Mouse (Mus musculus) lung, embryonic 15.5 days (tissue): ENCODE results near the gene Taok3. TPM values are rescaled to one million over a fixed set of nuclear protein-coding genes. Genes with fewer than 3 reads are reported as not detected.
A peak's percentile ranks its signal among the peaks of the same experiment; 100 is the strongest.

Source experiments
- ATAC-seq: fragments of 200-750 bp; cut with Nextera tagmentation; 2 replicates; pipeline ENCODE4 v1.8.0; 2017; ENCODE audit warnings: moderate number of reproducible peaks, borderline replicate concordance; ENCODE audit not compliant: low FRiP score, low TSS enrichment; ENCODE audit errors: extremely low read depth
- H3K27ac ChIP-seq: fragments of 300-500 bp; sonication (generic); 2 replicates; pipeline ENCODE4 v1.5.1; 2015; ENCODE audit warnings: moderate library complexity, mild to moderate bottlenecking, inconsistent platforms
- H3K27me3 ChIP-seq: fragments of 300-500 bp; sonication (generic); 2 replicates; pipeline ENCODE4 v1.6.1; 2015; ENCODE audit warnings: inconsistent platforms
- H3K36me3 ChIP-seq: fragments of 300-500 bp; sonication (generic); 2 replicates; pipeline ENCODE4 v1.6.1; 2015; ENCODE audit warnings: inconsistent platforms
- H3K4me1 ChIP-seq: fragments of 300-500 bp; sonication (generic); 2 replicates; pipeline ENCODE4 v1.6.1; 2015; ENCODE audit warnings: inconsistent platforms
- H3K4me2 ChIP-seq: fragments of 300-500 bp; sonication (generic); 2 replicates; pipeline ENCODE4 v1.6.1; 2015; ENCODE audit warnings: inconsistent platforms, mild to moderate bottlenecking, moderate library complexity
- H3K4me3 ChIP-seq: fragments of 300-500 bp; sonication (generic); 2 replicates; pipeline ENCODE4 v1.5.1; 2015; ENCODE audit warnings: mild to moderate bottlenecking, inconsistent platforms
- H3K9ac ChIP-seq: fragments of 300-500 bp; sonication (generic); 2 replicates; pipeline ENCODE4 v1.6.1; 2015; ENCODE audit warnings: inconsistent platforms
- H3K9me3 ChIP-seq: fragments of 300-500 bp; sonication (generic); 2 replicates; pipeline ENCODE4 v1.6.1; 2016; ENCODE audit warnings: inconsistent platforms
- WGBS: fragments of 180-500 bp; shearing (Covaris S2); methylation state at CpG from one replicate; pipeline ENCODE4 v1.1.7; 2015; 5-methylcytosine and 5-hydroxymethylcytosine counted together
- polyA plus RNA-seq: library from polyadenylated mRNA; unstranded; fragments of >200 nt; fragmentation: Nextera tagmentation; extraction: Ambion mirVana; gene quantifications from 2 replicates; pipeline ENCODE4 v1.2.1, GENCODE M21; 2015

The Taok3 gene
- polyA plus RNA-seq, 1 experiment from 2014 or later = 27.3 TPM

GRCm38 (mm10) chr5:117134066-117134888 is 14.3 kb downstream of the Taok3 start:
- H3K36me3 ChIP-seq = no peaks in the 10 kb centered on the region
- WGBS = 24% methylated on average over 19 of the region's 19 CpGs
- peak overlapping the region; percentile 11 for H3K4me3 ChIP-seq
- no peaks in the 10 kb centered on the region for H3K27me3 ChIP-seq
- no peak overlapping the region for H3K9ac ChIP-seq
- H3K9me3 ChIP-seq = no peaks in the 10 kb centered on the region
- ATAC-seq = peak; percentile 50; the same call in 1 of the 2 replicates
- H3K4me2 ChIP-seq = peak overlapping the region; percentile 44
- peaks cover 57% of the 10 kb centered on the region for H3K4me1 ChIP-seq
- peak overlapping the region; percentile 94 for H3K27ac ChIP-seq

- H3K4me3 ChIP-seq = no peak overlapping the region
- ATAC-seq = no peak
- WGBS = 18% methylated on average over 3 of the region's 3 CpGs
- peaks cover 57% of the 10 kb centered on the region for H3K4me1 ChIP-seq
- no peaks in the 10 kb centered on the region for H3K36me3 ChIP-seq
- peak overlapping the region; percentile 94 for H3K27ac ChIP-seq
- peak overlapping the region; percentile 44 for H3K4me2 ChIP-seq
- H3K9ac ChIP-seq = no peak overlapping the region
- no peaks in the 10 kb centered on the region for H3K9me3 ChIP-seq
- no peaks in the 10 kb centered on the region for H3K27me3 ChIP-seq
Observed at GRCm38 (mm10) chr5:117134889-117135456, 15.0 kb downstream of the Taok3 start.

GRCm38 (mm10) chr5:117135869-117136268 is 15.9 kb downstream of the Taok3 start:
- H3K4me3 ChIP-seq = no peak overlapping the region
- WGBS = 2% methylated on average over 9 of the region's 9 CpGs
- ATAC-seq = peak; percentile 41; the same call in 1 of the 2 replicates

GRCm38 (mm10) chr5:117136570-117136969 is 16.6 kb downstream of the Taok3 start:
- no peaks in the 10 kb centered on the region for H3K9me3 ChIP-seq
- WGBS = 68% methylated on average over 5 of the region's 5 CpGs
- H3K36me3 ChIP-seq = no peaks in the 10 kb centered on the region
- no peak overlapping the region for H3K4me3 ChIP-seq
- no peaks in the 10 kb centered on the region for H3K27me3 ChIP-seq
- no peak overlapping the region for H3K9ac ChIP-seq
- no peak overlapping the region for H3K4me2 ChIP-seq
- no peak overlapping the region for H3K27ac ChIP-seq
- peaks cover 57% of the 10 kb centered on the region for H3K4me1 ChIP-seq
- no peak for ATAC-seq

More at GRCm38 (mm10) chr5:117135869-117136268, 15.9 kb downstream of the Taok3 start:
- H3K9me3 ChIP-seq = no peaks in the 10 kb centered on the region
- H3K27ac ChIP-seq = peak overlapping the region; percentile 94
- no peaks in the 10 kb centered on the region for H3K36me3 ChIP-seq
- H3K9ac ChIP-seq = no peak overlapping the region
- peak overlapping the region; percentile 44 for H3K4me2 ChIP-seq
- peaks cover 57% of the 10 kb centered on the region for H3K4me1 ChIP-seq
- H3K27me3 ChIP-seq = no peaks in the 10 kb centered on the region

GRCm38 (mm10) chr5:117137011-117137410 is 17.1 kb downstream of the Taok3 start:
- ATAC-seq = no peak
- Histone ChIP-seq H3K27me3 (no peaks in the 10 kb centered on the region), H3K27ac (no peak overlapping the region), H3K9ac (no peak overlapping the region), H3K4me3 (no peak overlapping the region), H3K4me2 (peak overlapping the region; percentile 10; the same call in 1 of the 2 replicates), H3K36me3 (no peaks in the 10 kb centered on the region), H3K9me3 (no peaks in the 10 kb centered on the region), H3K4me1 (peaks cover 57% of the 10 kb centered on the region)
- WGBS = 31% methylated on average over 10 of the region's 10 CpGs

GRCm38 (mm10) chr5:117137594-117137993 is 17.7 kb downstream of the Taok3 start:
- H3K9ac ChIP-seq = no peak overlapping the region
- H3K27ac ChIP-seq = 0 out of 2 replicates have a peak overlapping the region, but pooled peaks have one; percentile 59
- WGBS = 62% methylated on average over 8 of the region's 8 CpGs
- H3K9me3 ChIP-seq = no peaks in the 10 kb centered on the region
- no peak for ATAC-seq
- no peaks in the 10 kb centered on the region for H3K36me3 ChIP-seq
- H3K27me3 ChIP-seq = no peaks in the 10 kb centered on the region
- no peak overlapping the region for H3K4me3 ChIP-seq
- peaks cover 57% of the 10 kb centered on the region for H3K4me1 ChIP-seq
- no peak overlapping the region for H3K4me2 ChIP-seq

- WGBS = 47% methylated on average over 11 of the region's 11 CpGs
- Histone ChIP-seq H3K27ac (peak overlapping the region; percentile 59), H3K9me3 (no peaks in the 10 kb centered on the region), H3K4me2 (no peak overlapping the region; the same call in 1 of the 2 replicates), H3K4me3 (no peak overlapping the region), H3K9ac (no peak overlapping the region), H3K27me3 (no peaks in the 10 kb centered on the region), H3K36me3 (no peaks in the 10 kb centered on the region), H3K4me1 (peaks cover 54% of the 10 kb centered on the region)
- 0 out of 2 replicates have a peak, but pooled peaks have one; percentile 17 for ATAC-seq
Observed at GRCm38 (mm10) chr5:117138295-117138988, 18.5 kb downstream of the Taok3 start.

- H3K9ac ChIP-seq = no peak overlapping the region
- no peaks in the 10 kb centered on the region for H3K27me3 ChIP-seq
- H3K27ac ChIP-seq = no peak overlapping the region
- H3K4me1 ChIP-seq = peaks cover 40% of the 10 kb centered on the region
- H3K4me2 ChIP-seq = no peak overlapping the region
- H3K4me3 ChIP-seq = no peak overlapping the region
- H3K36me3 ChIP-seq = no peaks in the 10 kb centered on the region
- ATAC-seq = no peak
- no peaks in the 10 kb centered on the region for H3K9me3 ChIP-seq
- 70% methylated on average over 8 of the region's 8 CpGs for WGBS
Observed at GRCm38 (mm10) chr5:117139822-117140221, 19.9 kb downstream of the Taok3 start.

GRCm38 (mm10) chr5:117140374-117140773 is 20.4 kb downstream of the Taok3 start:
- Histone ChIP-seq H3K4me2 (no peak overlapping the region), H3K27me3 (no peaks in the 10 kb centered on the region), H3K4me3 (no peak overlapping the region), H3K9ac (no peak overlapping the region), H3K36me3 (no peaks in the 10 kb centered on the region), H3K27ac (no peak overlapping the region), H3K4me1 (peaks cover 34% of the 10 kb centered on the region), H3K9me3 (no peaks in the 10 kb centered on the region)
- WGBS = 62% methylated on average over 7 of the region's 7 CpGs
- ATAC-seq = no peak

- Histone ChIP-seq H3K4me3 (no peak overlapping the region), H3K9ac (no peak overlapping the region), H3K4me1 (peaks cover 3% of the 10 kb centered on the region), H3K9me3 (no peaks in the 10 kb centered on the region), H3K27ac (no peak overlapping the region), H3K27me3 (no peaks in the 10 kb centered on the region), H3K4me2 (no peak overlapping the region), H3K36me3 (no peaks in the 10 kb centered on the region)
- ATAC-seq = no peak
- 47% methylated on average over 9 of the region's 9 CpGs for WGBS
Observed at GRCm38 (mm10) chr5:117143721-117144135, 23.8 kb downstream of the Taok3 start.

- Histone ChIP-seq H3K9ac (no peak overlapping the region), H3K27me3 (no peaks in the 10 kb centered on the region), H3K9me3 (no peaks in the 10 kb centered on the region), H3K4me3 (no peak overlapping the region), H3K27ac (no peak overlapping the region), H3K36me3 (no peaks in the 10 kb centered on the region), H3K4me2 (no peak overlapping the region), H3K4me1 (no peaks in the 10 kb centered on the region)
- no peak for ATAC-seq
Observed at GRCm38 (mm10) chr5:117146165-117146564, 26.2 kb downstream of the Taok3 start.
